Mouse (Mus musculus): Measurements from ENCODE around the gene Aldh16a1. TPM values are rescaled to one million over a fixed set of nuclear protein-coding genes. Genes with fewer than 3 reads are reported as not detected.

Aldh16a1 gene
- polyA plus RNA-seq, 1 experiment from 2014 or later = 41.2 TPM

DNA sequence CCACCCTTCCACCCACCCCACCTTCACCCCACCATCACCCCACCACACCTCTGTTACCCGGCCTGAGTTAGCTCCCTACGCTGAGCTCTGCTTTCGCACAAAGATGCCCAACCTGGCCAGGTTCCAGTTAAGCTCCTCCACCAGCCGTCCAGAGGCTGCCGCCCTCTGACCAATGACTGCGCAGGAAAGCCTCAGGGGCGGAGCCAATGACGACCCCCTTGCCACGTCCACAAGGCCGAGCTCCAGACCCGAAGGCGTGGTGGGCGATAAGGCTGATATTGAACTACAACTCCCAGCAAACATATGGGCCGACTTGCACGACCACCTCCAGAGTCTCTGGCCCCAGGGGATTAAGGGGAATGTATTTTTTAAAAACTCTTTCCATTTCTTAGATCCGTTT lies 62.3 kb downstream of the Aldh16a1 start, which contains the start of gene Rcn3:
TSS of gene Rcn3 (minus strand) at position 174 of the 400 bp plus-strand sequence.
- peak; percentile 77 for ATAC-seq
- Histone ChIP-seq H3K27ac (peak within 1 kb of the TSS; percentile 59), H3K36me3 (peaks cover 12% of the 10 kb centered on the region), H3K9ac (peak within 1 kb of the TSS; percentile 61), H3K27me3 (replicated peaks) (no peaks in the 10 kb centered on the region), H3K4me2 (peak within 1 kb of the TSS; percentile 82), H3K4me3 (peak within 1 kb of the TSS; percentile 54), H3K4me1 (peaks cover 62% of the 10 kb centered on the region), H3K9me3 (replicated peaks) (no peaks in the 10 kb centered on the region)
- WGBS (ENCODE audit: insufficient replicate concordance) = under 1% methylated on average over 16 of the region's 16 CpGs

DNA sequence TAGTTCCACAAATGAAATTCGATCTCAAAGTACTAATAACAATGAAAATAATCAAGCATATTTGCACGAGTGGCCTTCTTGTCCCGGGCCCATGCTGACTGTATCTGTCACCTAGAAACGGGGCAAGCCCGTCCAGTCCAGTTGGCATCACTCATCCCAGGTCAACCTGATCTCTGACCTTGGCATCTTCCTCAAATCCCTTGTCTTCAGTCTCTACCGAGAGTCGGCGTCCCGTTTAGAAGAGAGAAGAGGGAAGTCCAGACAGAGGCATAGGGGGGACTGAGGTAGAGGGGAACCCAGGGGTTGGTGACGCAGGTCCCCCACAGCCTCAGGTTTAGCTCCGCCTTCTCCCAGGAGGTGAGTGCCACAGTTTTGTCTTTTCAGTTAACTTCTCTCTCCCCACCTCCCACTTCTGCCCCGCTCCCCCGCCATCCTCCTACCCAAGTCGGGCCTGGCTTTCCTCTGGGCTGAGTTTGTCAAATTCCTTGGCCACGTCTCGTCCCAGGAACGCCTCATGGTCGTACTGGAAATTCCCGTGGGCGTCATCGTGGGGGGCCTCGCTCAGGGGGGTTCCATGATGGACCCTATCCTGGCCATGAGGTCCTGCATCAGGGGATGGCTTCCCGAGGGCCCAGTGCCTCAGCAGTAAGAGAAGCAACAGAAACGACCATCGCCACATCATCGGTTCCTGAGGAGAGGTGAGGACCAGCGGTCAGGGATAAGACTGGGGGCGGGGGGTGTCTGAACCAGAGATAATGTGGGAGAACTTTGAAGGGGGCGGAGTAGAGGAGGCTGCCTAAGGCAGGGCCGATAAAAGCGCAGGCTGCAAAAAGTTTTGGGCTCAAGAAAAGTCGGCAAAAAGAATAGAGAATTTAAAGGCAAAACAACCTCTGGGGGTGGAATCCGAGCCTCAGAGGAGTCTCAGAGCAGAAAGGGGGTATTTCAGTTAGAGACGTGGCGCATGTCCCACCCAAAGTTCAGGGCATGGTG lies 63.1 kb downstream of the Aldh16a1 start:
- Histone ChIP-seq H3K27ac (peak overlapping the region; percentile 59), H3K9ac (peak overlapping the region; percentile 61), H3K27me3 (replicated peaks) (no peaks in the 10 kb centered on the region), H3K4me3 (peak overlapping the region; percentile 54), H3K4me2 (peak overlapping the region; percentile 82), H3K36me3 (peaks cover 19% of the 10 kb centered on the region), H3K4me1 (peaks cover 62% of the 10 kb centered on the region), H3K9me3 (replicated peaks) (no peaks in the 10 kb centered on the region)
- ATAC-seq = peak; percentile 68
- WGBS (ENCODE audit: insufficient replicate concordance) = 13% methylated on average over 35 of the region's 35 CpGs

MicroRNAs within 50 kb of the gene (microRNA counts, 519-probe panel; counts per million panel counts)
- microRNA mmu-miR-150 = 2,401 counts per million, percentile 72 among the panel's probes with 10 or more counts

Small RNAs within 50 kb of the gene (microRNA-seq; reads per million reads assigned to microRNA genes)
- gene Mir150 = 21.4 reads per million, percentile 31 among the genes with 10 or more reads in this experiment
- 55.9 reads per million, percentile 42 among the genes with 10 or more reads in this experiment for gene Mir5121
- gene Mir7055 = not detected

Other genes starting within 250 kb of the Aldh16a1 start
- gene Ap2a1, start 225.1 kb downstream of the Aldh16a1 start, polyA plus RNA-seq (2016; fragmentation: Nextera tagmentation; extraction: Ambion mirVana) = 85.1 and 86.5 TPM in 2 replicates
- gene Tsks, start 211.4 kb downstream of the Aldh16a1 start, polyA plus RNA-seq (2016; fragmentation: Nextera tagmentation; extraction: Ambion mirVana) = 0.33 TPM in 1 of 2 replicates, not detected in the other
- gene Cpt1c, start 179.7 kb downstream of the Aldh16a1 start, polyA plus RNA-seq (2016; fragmentation: Nextera tagmentation; extraction: Ambion mirVana) = 4.0 and 4.3 TPM in 2 replicates
- 248 and 262 TPM in 2 replicates for gene Prmt1, start 168.0 kb downstream of the Aldh16a1 start, polyA plus RNA-seq (2016; fragmentation: Nextera tagmentation; extraction: Ambion mirVana)
- gene Irf3, start 156.9 kb downstream of the Aldh16a1 start, polyA plus RNA-seq (2016; fragmentation: Nextera tagmentation; extraction: Ambion mirVana) = 50.4 and 55.9 TPM in 2 replicates
- gene Bcl2l12, start 155.9 kb downstream of the Aldh16a1 start, polyA plus RNA-seq (2016; fragmentation: Nextera tagmentation; extraction: Ambion mirVana) = 23.6 and 25.4 TPM in 2 replicates
- gene Scaf1, start 138.2 kb downstream of the Aldh16a1 start, polyA plus RNA-seq (2016; fragmentation: Nextera tagmentation; extraction: Ambion mirVana) = 19.0 and 21.4 TPM in 2 replicates
- 13.9 and 15.5 TPM in 2 replicates for gene Rras, start 136.6 kb downstream of the Aldh16a1 start, polyA plus RNA-seq (2016; fragmentation: Nextera tagmentation; extraction: Ambion mirVana)
- gene Prr12, start 101.7 kb downstream of the Aldh16a1 start, polyA plus RNA-seq (2016; fragmentation: Nextera tagmentation; extraction: Ambion mirVana) = 3.0 and 4.1 TPM in 2 replicates
- gene Nosip, start 92.2 kb downstream of the Aldh16a1 start, polyA plus RNA-seq (2016; fragmentation: Nextera tagmentation; extraction: Ambion mirVana) = 31.6 and 38.7 TPM in 2 replicates
- 8.5 and 8.6 TPM in 2 replicates for gene Prrg2, start 91.9 kb downstream of the Aldh16a1 start, polyA plus RNA-seq (2016; fragmentation: Nextera tagmentation; extraction: Ambion mirVana)
- gene Rcn3, start 62.4 kb downstream of the Aldh16a1 start, polyA plus RNA-seq (2016; fragmentation: Nextera tagmentation; extraction: Ambion mirVana) = 69.1 and 70.9 TPM in 2 replicates
- gene Fcgrt, start 50.7 kb downstream of the Aldh16a1 start, polyA plus RNA-seq (2016; fragmentation: Nextera tagmentation; extraction: Ambion mirVana) = 26.6 and 26.9 TPM in 2 replicates
- 1,421 and 1,491 TPM in 2 replicates for gene Rps11, start 30.1 kb downstream of the Aldh16a1 start, polyA plus RNA-seq (2016; fragmentation: Nextera tagmentation; extraction: Ambion mirVana)
- 1,134 and 1,149 TPM in 2 replicates for gene Rpl13a, start 25.8 kb downstream of the Aldh16a1 start, polyA plus RNA-seq (2016; fragmentation: Nextera tagmentation; extraction: Ambion mirVana)
- 0.27 and 0.59 TPM in 2 replicates for gene Gm45713, start 18.4 kb downstream of the Aldh16a1 start, polyA plus RNA-seq (2016; fragmentation: Nextera tagmentation; extraction: Ambion mirVana)
- gene Flt3l, start 18.2 kb downstream of the Aldh16a1 start, polyA plus RNA-seq (2016; fragmentation: Nextera tagmentation; extraction: Ambion mirVana) = 5.1 and 5.7 TPM in 2 replicates
- 60.5 and 61.7 TPM in 2 replicates for gene Pih1d1, start 281 bp downstream of the Aldh16a1 start, polyA plus RNA-seq (2016; fragmentation: Nextera tagmentation; extraction: Ambion mirVana)
- gene Slc17a7, start 9.4 kb upstream of the Aldh16a1 start, polyA plus RNA-seq (2016; fragmentation: Nextera tagmentation; extraction: Ambion mirVana) = not detected in 2 replicates
- gene Gfy, start 25.0 kb upstream of the Aldh16a1 start, polyA plus RNA-seq (2016; fragmentation: Nextera tagmentation; extraction: Ambion mirVana) = not detected in 2 replicates
- gene Pth2, start 26.4 kb upstream of the Aldh16a1 start, polyA plus RNA-seq (2016; fragmentation: Nextera tagmentation; extraction: Ambion mirVana) = not detected in 2 replicates
- 0.07 and 0.13 TPM in 2 replicates for gene Ccdc155, start 50.3 kb upstream of the Aldh16a1 start, polyA plus RNA-seq (2016; fragmentation: Nextera tagmentation; extraction: Ambion mirVana)
- 1.9 and 3.0 TPM in 2 replicates for gene Dkkl1, start 57.6 kb upstream of the Aldh16a1 start, polyA plus RNA-seq (2016; fragmentation: Nextera tagmentation; extraction: Ambion mirVana)
- gene Tead2, start 61.2 kb upstream of the Aldh16a1 start, polyA plus RNA-seq (2016; fragmentation: Nextera tagmentation; extraction: Ambion mirVana) = 23.6 and 28.2 TPM in 2 replicates
- 14.0 and 14.6 TPM in 2 replicates for gene Cd37, start 84.5 kb upstream of the Aldh16a1 start, polyA plus RNA-seq (2016; fragmentation: Nextera tagmentation; extraction: Ambion mirVana)
- gene Slc6a16, start 86.5 kb upstream of the Aldh16a1 start, polyA plus RNA-seq (2016; fragmentation: Nextera tagmentation; extraction: Ambion mirVana) = not detected in 2 replicates
- gene Slc6a21, start 122.9 kb upstream of the Aldh16a1 start, polyA plus RNA-seq (2016; fragmentation: Nextera tagmentation; extraction: Ambion mirVana) = not detected in 2 replicates
- 1.2 and 2.2 TPM in 2 replicates for gene Trpm4, start 179.2 kb upstream of the Aldh16a1 start, polyA plus RNA-seq (2016; fragmentation: Nextera tagmentation; extraction: Ambion mirVana)
- gene Hrc, start 180.7 kb upstream of the Aldh16a1 start, polyA plus RNA-seq (2016; fragmentation: Nextera tagmentation; extraction: Ambion mirVana) = 0.08 and 0.23 TPM in 2 replicates
- 0.37 and 0.45 TPM in 2 replicates for gene Ppfia3, start 212.4 kb upstream of the Aldh16a1 start, polyA plus RNA-seq (2016; fragmentation: Nextera tagmentation; extraction: Ambion mirVana)
- gene Lin7b, start 216.0 kb upstream of the Aldh16a1 start, polyA plus RNA-seq (2016; fragmentation: Nextera tagmentation; extraction: Ambion mirVana) = 0.38 TPM in 1 of 2 replicates, not detected in the other
- 170 and 179 TPM in 2 replicates for gene Snrnp70, start 241.2 kb upstream of the Aldh16a1 start, polyA plus RNA-seq (2016; fragmentation: Nextera tagmentation; extraction: Ambion mirVana)